Mouse (Mus musculus) induced T-regulatory cell, adult 2 months (primary cell): Measurements from ENCODE around the gene Lman1l.
A peak's percentile ranks its signal among the peaks of the same experiment; 100 is the strongest.

Experiments used
- DNase-seq: peaks from one replicate; pipeline ENCODE4 v3.0.0-alpha.2; 2012; ENCODE audit warnings: low read depth

Lman1l gene

GRCm38 (mm10) chr9:57620674-57621073 lies at the start of gene Lman1l:
Gene Lman1l (minus strand): TSS chr9:57620774.
- DNase-seq, result no peak

- DNase-seq, result no peak
These were observed 49.0 kb upstream of the Lman1l start for GRCm38 (mm10) chr9:57669566-57669965.

- no peak for DNase-seq
These were observed 47.7 kb upstream of the Lman1l start for GRCm38 (mm10) chr9:57668277-57668676.

GRCm38 (mm10) chr9:57667817-57668216 lies 47.2 kb upstream of the Lman1l start:
- DNase-seq, result no peak

- DNase-seq, result peak; percentile 21
These were observed 46.6 kb upstream of the Lman1l start for GRCm38 (mm10) chr9:57667136-57667535.

GRCm38 (mm10) chr9:57666536-57666935 lies 46.0 kb upstream of the Lman1l start:
- DNase-seq, result no peak

GRCm38 (mm10) chr9:57664616-57665015 lies 44.0 kb upstream of the Lman1l start:
- DNase-seq, result no peak

GRCm38 (mm10) chr9:57661552-57661951 lies 41.0 kb upstream of the Lman1l start:
- no peak for DNase-seq

GRCm38 (mm10) chr9:57660501-57660900 lies 39.9 kb upstream of the Lman1l start:
- DNase-seq, result peak; percentile 9

- DNase-seq, result peak; percentile 86
These were observed 39.2 kb upstream of the Lman1l start for GRCm38 (mm10) chr9:57659774-57660173.

- peak; percentile 37 for DNase-seq
These were observed 38.4 kb upstream of the Lman1l start for GRCm38 (mm10) chr9:57658970-57659369.

GRCm38 (mm10) chr9:57657843-57658242 lies 37.3 kb upstream of the Lman1l start:
- DNase-seq, result peak; percentile 14

GRCm38 (mm10) chr9:57656631-57657350 lies 36.2 kb upstream of the Lman1l start:
- DNase-seq, result no peak

- peak; percentile 98 for DNase-seq
These were observed 35.2 kb upstream of the Lman1l start for GRCm38 (mm10) chr9:57655749-57656148.

GRCm38 (mm10) chr9:57654966-57655365 lies 34.4 kb upstream of the Lman1l start:
- DNase-seq, result no peak

GRCm38 (mm10) chr9:57653283-57653682 lies 32.7 kb upstream of the Lman1l start, which contains the start of gene Csk:
Gene Csk (minus strand): TSS chr9:57653631.
- peak; percentile 31 for DNase-seq

- peak; percentile 45 for DNase-seq
These were observed 32.3 kb upstream of the Lman1l start for GRCm38 (mm10) chr9:57652855-57653254.

- peak; percentile 56 for DNase-seq
These were observed 31.8 kb upstream of the Lman1l start for GRCm38 (mm10) chr9:57652351-57652750.

GRCm38 (mm10) chr9:57650786-57651311 lies 30.3 kb upstream of the Lman1l start:
- DNase-seq, result peak; percentile 81

- DNase-seq, result no peak
These were observed 29.7 kb upstream of the Lman1l start for GRCm38 (mm10) chr9:57650130-57650785.

- DNase-seq, result peak; percentile 88
These were observed 26.9 kb upstream of the Lman1l start for GRCm38 (mm10) chr9:57647286-57648108.

- peak; percentile 89 for DNase-seq
These were observed 26.1 kb upstream of the Lman1l start for GRCm38 (mm10) chr9:57646551-57647103.
